Mouse (Mus musculus): ENCODE measurements around the gene Myo9b. TPM values are rescaled to one million over a fixed set of nuclear protein-coding genes. Genes with fewer than 3 reads are reported as not detected.
A peak's percentile ranks its signal among the peaks of the same experiment; 100 is the strongest.

Gene Myo9b
- polyA plus RNA-seq, 1 experiment from 2014 or later: 16.0 TPM

DNA sequence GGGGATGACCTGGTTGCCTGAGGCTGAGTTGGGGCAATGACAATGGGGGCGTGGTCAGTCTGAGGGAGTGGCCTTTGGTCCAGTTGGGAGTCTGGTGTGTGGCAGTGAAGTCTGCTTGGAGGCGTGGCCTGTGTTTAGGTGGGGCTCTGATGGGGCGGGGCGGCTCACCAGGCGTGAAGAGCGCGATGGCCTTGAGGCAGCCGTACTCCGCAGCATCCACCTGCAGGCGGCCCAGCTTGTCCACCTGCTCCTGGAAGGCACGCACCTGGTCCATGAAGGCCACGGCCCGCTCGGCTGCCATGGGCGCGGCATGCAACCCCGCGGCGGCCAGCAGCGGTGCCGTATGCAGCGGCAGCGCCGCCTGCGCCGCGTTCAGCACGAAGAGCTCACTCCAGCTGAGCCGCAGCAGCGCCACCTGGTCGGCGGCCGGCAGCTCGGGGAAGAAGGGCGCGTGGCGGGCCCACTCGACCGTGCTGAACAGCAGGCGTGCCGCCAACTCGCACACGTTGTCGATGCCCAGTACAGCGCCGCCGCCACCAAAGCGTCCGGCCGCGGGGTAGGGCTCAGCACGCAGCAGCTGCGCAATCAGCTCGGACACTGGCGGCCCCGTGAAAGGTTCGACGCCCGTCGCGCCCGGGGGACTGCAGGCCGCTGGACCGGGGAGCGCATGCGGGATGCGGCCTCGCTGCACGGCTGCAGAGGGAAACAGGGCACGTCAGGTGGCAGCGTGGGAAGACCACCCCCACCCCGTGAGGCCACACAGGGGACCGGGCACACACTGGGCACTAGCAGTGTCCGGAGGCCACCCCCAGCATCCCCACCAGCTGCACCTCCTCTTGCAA is 103.3 kb downstream of the Myo9b start:
- Histone ChIP-seq H3K27me3 (ENCODE audit: control insufficient read depth, insufficient read depth, low read length) (no peaks in the 10 kb centered on the region), H3K4me1 (ENCODE audit: control insufficient read depth, insufficient read depth, low read length) (peaks cover 41% of the 10 kb centered on the region), H3K27ac (ENCODE audit: low read depth, low read length) (peak overlapping the region; percentile 64), H3K36me3 (ENCODE audit: control insufficient read depth, insufficient read depth, low read length) (peaks cover 9% of the 10 kb centered on the region; the same call in 1 of the 2 replicates), H3K4me2 (ENCODE audit: low read depth, low read length) (peak overlapping the region; percentile 65), H3K9ac (replicated peaks; ENCODE audit: low read depth, low read length) (peak overlapping the region; percentile 63), H3K4me3 (ENCODE audit: low read depth, low read length) (peak overlapping the region; percentile 32), H3K9me3 (ENCODE audit: control insufficient read depth, low read length) (no peaks in the 10 kb centered on the region)
- peak; percentile 4; the same call in 1 of the 2 replicates for ATAC-seq (ENCODE audit: low read depth)
- WGBS: 8% methylated on average over 70 of the region's 74 CpGs

GRCm38 (mm10) chr8:71376423-71377030 is 104.0 kb downstream of the Myo9b start:
- no peaks in the 10 kb centered on the region; the same call in 1 of the 2 replicates for H3K27me3 ChIP-seq (ENCODE audit: control insufficient read depth, insufficient read depth, low read length)
- H3K4me2 ChIP-seq (ENCODE audit: low read depth, low read length): peak overlapping the region; percentile 65
- no peak for ATAC-seq (ENCODE audit: low read depth)
- H3K27ac ChIP-seq (ENCODE audit: low read depth, low read length): peak overlapping the region; percentile 64
- WGBS: 29% methylated on average over 8 of the region's 8 CpGs
- peak overlapping the region; percentile 32 for H3K4me3 ChIP-seq (ENCODE audit: low read depth, low read length)
- H3K9me3 ChIP-seq (ENCODE audit: control insufficient read depth, low read length): no peaks in the 10 kb centered on the region
- peaks cover 9% of the 10 kb centered on the region; the same call in 1 of the 2 replicates for H3K36me3 ChIP-seq (ENCODE audit: control insufficient read depth, insufficient read depth, low read length)
- peaks cover 41% of the 10 kb centered on the region for H3K4me1 ChIP-seq (ENCODE audit: control insufficient read depth, insufficient read depth, low read length)
- H3K9ac ChIP-seq (replicated peaks; ENCODE audit: low read depth, low read length): peak overlapping the region; percentile 63; the same call in 1 of the 2 replicates

DNA sequence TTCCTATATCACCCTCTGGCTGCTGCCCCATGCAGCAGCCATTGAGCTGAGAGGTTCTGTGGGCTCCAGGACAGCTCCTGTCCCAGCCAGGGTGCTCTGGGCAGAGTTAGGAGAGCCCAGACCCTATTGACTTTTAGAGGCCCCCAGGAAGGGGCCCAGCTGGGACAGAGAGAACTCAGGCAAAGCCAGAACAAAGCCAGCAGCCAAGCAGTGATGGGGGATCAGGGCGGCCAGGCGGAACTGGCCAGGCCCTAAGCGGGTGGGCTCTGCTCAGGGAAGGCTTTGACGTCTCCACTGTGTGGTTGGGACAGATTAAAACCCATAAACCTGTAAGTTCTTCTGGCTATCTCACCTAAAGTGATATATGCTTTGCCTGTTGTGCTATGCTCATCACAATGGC is 106.5 kb downstream of the Myo9b start:
- Histone ChIP-seq H3K4me3 (ENCODE audit: low read depth, low read length) (no peak overlapping the region), H3K4me1 (ENCODE audit: control insufficient read depth, insufficient read depth, low read length) (peaks cover 41% of the 10 kb centered on the region), H3K9me3 (ENCODE audit: control insufficient read depth, low read length) (no peaks in the 10 kb centered on the region), H3K4me2 (ENCODE audit: low read depth, low read length) (peak overlapping the region; percentile 100), H3K9ac (replicated peaks; ENCODE audit: low read depth, low read length) (no peak overlapping the region), H3K27ac (ENCODE audit: low read depth, low read length) (no peak overlapping the region), H3K27me3 (ENCODE audit: control insufficient read depth, insufficient read depth, low read length) (no peaks in the 10 kb centered on the region; the same call in 1 of the 2 replicates), H3K36me3 (ENCODE audit: control insufficient read depth, insufficient read depth, low read length) (peaks cover 6% of the 10 kb centered on the region; the same call in 1 of the 2 replicates)
- WGBS: 18% methylated on average over 4 of the region's 4 CpGs
- ATAC-seq (ENCODE audit: low read depth): no peak

DNA sequence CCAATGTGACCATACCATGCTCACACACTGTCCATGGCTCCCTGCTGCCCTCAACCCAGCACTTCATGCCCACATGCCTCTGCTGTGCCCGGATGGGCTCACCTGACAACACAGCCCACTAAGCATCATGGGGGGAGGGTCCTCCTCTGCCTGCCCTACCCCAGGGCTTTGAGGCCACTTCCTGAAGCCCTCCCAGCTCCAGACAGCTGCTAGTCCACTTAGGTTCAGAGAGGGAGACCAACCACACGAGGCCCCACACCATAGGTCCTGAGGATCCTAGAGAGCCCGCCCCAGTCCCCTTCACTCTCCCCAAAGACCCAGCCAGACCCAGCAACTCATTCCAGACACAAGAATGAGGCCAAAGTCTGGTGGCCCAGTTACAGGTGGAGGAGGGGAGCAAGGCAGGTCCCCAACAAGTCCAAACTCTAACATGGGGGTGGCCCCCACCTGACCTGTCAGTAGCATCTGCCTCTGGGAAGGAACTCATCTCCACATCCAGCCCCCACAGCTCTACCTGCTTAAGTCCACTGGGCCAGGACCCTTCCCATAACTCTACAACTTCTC is 107.1 kb downstream of the Myo9b start:
- no peaks in the 10 kb centered on the region; the same call in 1 of the 2 replicates for H3K27me3 ChIP-seq (ENCODE audit: control insufficient read depth, insufficient read depth, low read length)
- peaks cover under 1% of the 10 kb centered on the region; the same call in 1 of the 2 replicates for H3K36me3 ChIP-seq (ENCODE audit: control insufficient read depth, insufficient read depth, low read length)
- H3K4me1 ChIP-seq (ENCODE audit: control insufficient read depth, insufficient read depth, low read length): peaks cover 41% of the 10 kb centered on the region
- H3K4me3 ChIP-seq (ENCODE audit: low read depth, low read length): peak overlapping the region; percentile 76
- ATAC-seq (ENCODE audit: low read depth): no peak
- no peaks in the 10 kb centered on the region for H3K9me3 ChIP-seq (ENCODE audit: control insufficient read depth, low read length)
- WGBS: 41% methylated on average over 3 of the region's 3 CpGs
- H3K4me2 ChIP-seq (ENCODE audit: low read depth, low read length): peak overlapping the region; percentile 100
- peak overlapping the region; percentile 87; the same call in 1 of the 2 replicates for H3K9ac ChIP-seq (replicated peaks; ENCODE audit: low read depth, low read length)
- H3K27ac ChIP-seq (ENCODE audit: low read depth, low read length): no peak overlapping the region

DNA sequence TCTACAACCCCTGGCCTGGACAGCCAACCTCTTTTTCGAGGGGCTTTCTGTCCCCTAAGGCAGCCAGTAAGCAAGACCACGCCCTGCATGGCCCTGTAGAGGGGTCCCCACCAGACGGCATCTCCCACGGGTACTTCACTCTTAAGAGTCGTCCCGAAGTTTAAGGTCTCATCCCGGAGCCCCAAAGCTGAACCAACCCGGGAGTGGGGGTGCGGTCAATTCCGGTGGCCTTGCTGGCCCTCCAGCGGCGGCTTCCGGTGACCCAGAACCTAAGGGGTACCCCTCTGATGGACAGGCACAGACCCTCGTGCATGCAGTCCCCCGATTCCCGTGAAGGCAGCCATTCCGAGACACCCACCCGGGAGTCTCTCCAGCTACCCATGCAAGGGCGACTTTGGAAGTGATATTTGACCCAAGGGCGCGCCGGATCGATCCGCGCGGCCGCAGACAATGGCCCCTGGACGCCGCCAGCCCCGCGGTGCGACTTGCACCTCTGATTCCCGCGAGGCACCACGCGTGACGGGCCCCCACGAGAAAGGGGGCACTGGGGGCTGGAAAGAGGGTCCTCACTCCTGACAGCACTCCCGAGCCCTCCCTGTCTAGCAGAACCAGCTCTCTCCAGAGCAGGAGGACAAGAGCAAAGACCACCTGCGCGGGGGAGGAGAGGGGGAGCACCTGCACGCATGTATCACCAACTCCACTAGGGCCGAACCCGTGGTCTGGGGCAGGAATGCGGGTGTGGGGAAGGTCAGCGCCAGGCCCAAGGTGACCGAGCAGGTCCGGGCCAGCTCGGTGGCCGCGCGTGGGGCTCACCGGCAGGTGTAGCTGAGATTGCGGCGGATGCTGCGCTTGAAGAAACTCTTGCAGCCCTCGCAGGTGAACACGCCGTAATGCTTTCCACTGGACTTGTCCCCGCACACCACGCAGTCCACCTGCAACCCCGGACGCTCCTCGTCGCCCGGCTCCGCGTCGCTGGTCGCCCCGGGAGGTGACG is 108.0 kb downstream of the Myo9b start:
- H3K27me3 ChIP-seq (ENCODE audit: control insufficient read depth, insufficient read depth, low read length): no peaks in the 10 kb centered on the region; the same call in 1 of the 2 replicates
- 1% methylated on average over 68 of the region's 72 CpGs for WGBS
- ATAC-seq (ENCODE audit: low read depth): no peak
- peak overlapping the region; percentile 76 for H3K4me3 ChIP-seq (ENCODE audit: low read depth, low read length)
- H3K36me3 ChIP-seq (ENCODE audit: control insufficient read depth, insufficient read depth, low read length): no peaks in the 10 kb centered on the region
- H3K27ac ChIP-seq (ENCODE audit: low read depth, low read length): no peak overlapping the region
- H3K9me3 ChIP-seq (ENCODE audit: control insufficient read depth, low read length): no peaks in the 10 kb centered on the region
- peak overlapping the region; percentile 87 for H3K9ac ChIP-seq (replicated peaks; ENCODE audit: low read depth, low read length)
- H3K4me2 ChIP-seq (ENCODE audit: low read depth, low read length): peak overlapping the region; percentile 100
- peaks cover 37% of the 10 kb centered on the region for H3K4me1 ChIP-seq (ENCODE audit: control insufficient read depth, insufficient read depth, low read length)

DNA sequence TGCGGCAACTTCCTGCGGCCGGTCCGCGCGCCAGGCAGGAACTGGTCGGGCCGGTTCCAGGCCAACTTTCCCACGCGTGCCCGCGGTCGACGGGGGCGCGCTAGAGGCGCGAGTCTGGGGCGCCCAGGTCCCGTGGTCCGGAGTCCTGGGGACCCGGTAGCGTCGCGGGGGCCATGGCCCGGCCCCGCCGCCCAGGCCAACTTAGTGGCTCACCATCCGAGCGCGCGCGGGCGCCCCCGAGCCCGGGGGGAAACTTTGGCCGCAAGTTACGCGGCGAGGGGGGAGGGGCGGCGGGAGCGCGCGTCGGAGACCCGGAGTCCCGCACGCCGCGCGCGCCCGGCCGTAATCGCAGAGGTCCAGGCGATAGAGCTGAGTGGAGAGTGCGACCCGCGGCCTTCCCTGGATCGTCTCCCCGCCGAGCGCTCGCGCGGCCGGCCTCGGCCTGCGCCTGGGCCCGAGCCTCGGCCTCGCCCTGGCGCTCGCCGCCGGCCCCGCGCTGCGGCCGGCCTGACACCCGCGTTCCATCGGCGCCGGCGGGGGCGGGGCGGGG is 109.0 kb downstream of the Myo9b start, which contains the start of gene Nr2f6:
Gene Nr2f6 (minus strand): TSS at position 540 of the 550 bp plus-strand sequence.
- no peaks in the 10 kb centered on the region for H3K36me3 ChIP-seq (ENCODE audit: control insufficient read depth, insufficient read depth, low read length)

GRCm38 (mm10) chr8:71381971-71382961 is 109.8 kb downstream of the Myo9b start:
- Histone ChIP-seq H3K4me3 (ENCODE audit: low read depth, low read length) (peak overlapping the region; percentile 76), H3K36me3 (ENCODE audit: control insufficient read depth, insufficient read depth, low read length) (no peaks in the 10 kb centered on the region), H3K27ac (ENCODE audit: low read depth, low read length) (peak overlapping the region; percentile 82), H3K4me2 (ENCODE audit: low read depth, low read length) (peak overlapping the region; percentile 100), H3K4me1 (ENCODE audit: control insufficient read depth, insufficient read depth, low read length) (peaks cover 25% of the 10 kb centered on the region), H3K9me3 (ENCODE audit: control insufficient read depth, low read length) (no peaks in the 10 kb centered on the region), H3K27me3 (ENCODE audit: control insufficient read depth, insufficient read depth, low read length) (no peaks in the 10 kb centered on the region; the same call in 1 of the 2 replicates), H3K9ac (replicated peaks; ENCODE audit: low read depth, low read length) (peak overlapping the region; percentile 87)
- 2% methylated on average over 67 of the region's 80 CpGs for WGBS
- ATAC-seq (ENCODE audit: low read depth): peak; percentile 77

More for the DNA sequence above, 109.0 kb downstream of the Myo9b start, which contains the start of gene Nr2f6:
- Histone ChIP-seq H3K9ac (replicated peaks; ENCODE audit: low read depth, low read length) (peak within 1 kb of the TSS; percentile 87), H3K9me3 (ENCODE audit: control insufficient read depth, low read length) (no peaks in the 10 kb centered on the region), H3K27me3 (ENCODE audit: control insufficient read depth, insufficient read depth, low read length) (no peaks in the 10 kb centered on the region; the same call in 1 of the 2 replicates), H3K4me1 (ENCODE audit: control insufficient read depth, insufficient read depth, low read length) (peaks cover 27% of the 10 kb centered on the region), H3K4me3 (ENCODE audit: low read depth, low read length) (peak within 1 kb of the TSS; percentile 76), H3K27ac (ENCODE audit: low read depth, low read length) (peak within 1 kb of the TSS; percentile 82), H3K4me2 (ENCODE audit: low read depth, low read length) (peak within 1 kb of the TSS; percentile 100)
- peak; percentile 59 for ATAC-seq (ENCODE audit: low read depth)
- WGBS: under 1% methylated on average over 62 of the region's 89 CpGs

Data from neural tube, embryonic 14.5 days (tissue).